Mouse (Mus musculus): Measurements from ENCODE around the gene D930048N14Rik.
"Not testable (repeated sequence)": the region's sequence is repeated elsewhere in the genome, so short reads cannot be mapped to it uniquely, and the experiment has no call there.

D930048N14Rik gene

DNA sequence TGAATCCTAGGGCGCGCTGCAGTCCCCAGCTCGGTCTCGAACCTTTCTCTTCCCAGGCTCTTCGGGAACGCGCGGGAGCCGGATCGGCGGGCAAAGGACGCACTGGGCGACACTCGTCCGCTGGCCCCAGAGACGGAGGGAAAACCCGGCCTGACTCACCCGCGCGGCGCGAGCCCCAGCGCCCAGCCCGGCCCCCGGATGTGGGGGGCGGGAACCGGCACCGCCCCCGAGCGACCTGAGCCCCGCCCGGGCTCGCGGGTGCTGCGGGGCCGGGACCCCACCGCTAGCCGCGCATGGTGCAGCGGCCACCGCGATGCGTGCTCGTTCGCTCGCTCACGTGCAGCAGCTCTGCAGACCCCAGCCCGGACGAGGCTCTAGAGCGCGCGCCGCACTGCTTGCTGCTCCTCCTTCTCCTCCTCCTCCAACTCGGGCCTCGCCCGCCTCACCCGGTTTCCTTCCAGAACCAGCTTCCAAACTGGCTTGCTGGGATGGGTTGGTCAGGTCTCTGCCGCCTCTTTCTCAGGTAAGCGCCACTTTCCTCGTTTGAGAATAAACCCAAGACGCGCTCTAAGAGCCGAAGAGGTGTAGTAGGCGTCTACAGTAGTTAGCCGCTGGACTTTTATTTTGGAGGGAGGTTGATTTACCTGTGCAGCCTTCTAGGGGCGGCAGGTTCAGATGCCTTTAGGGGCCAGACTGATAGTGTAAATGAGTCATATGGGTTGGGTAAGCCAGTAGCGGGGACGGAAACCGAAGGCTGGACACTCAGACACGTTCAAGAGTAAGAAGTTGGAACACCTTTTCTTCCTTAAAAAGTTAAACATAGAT lies at the start of gene D930048N14Rik, which contains the start of gene N4bp3:
TSS of gene D930048N14Rik (plus strand) at position 264 of the 825 bp plus-strand sequence.
TSS of gene N4bp3 (minus strand) at position 152 of the 825 bp plus-strand sequence.
- DNase-seq: no peak

DNA sequence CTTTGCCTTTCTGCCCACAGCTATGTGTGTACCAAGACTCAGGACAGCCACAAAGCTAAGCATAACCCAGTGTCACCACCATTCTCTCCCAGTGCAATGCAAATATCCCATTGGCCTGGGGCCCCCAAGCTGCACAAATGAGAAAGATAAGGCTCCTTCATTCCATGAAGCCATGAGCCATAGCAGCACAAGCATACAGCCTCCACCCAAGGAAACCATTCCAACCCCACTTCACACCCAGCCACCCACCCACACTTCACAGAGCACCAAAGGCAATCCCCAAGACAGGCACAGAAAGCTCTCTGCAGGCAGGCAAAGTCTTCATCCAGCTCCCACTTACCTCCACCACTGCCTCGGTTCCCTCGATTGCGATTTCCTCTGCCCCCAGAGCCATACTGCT lies 48.5 kb upstream of the D930048N14Rik start:
- DNase-seq: no peak

DNA sequence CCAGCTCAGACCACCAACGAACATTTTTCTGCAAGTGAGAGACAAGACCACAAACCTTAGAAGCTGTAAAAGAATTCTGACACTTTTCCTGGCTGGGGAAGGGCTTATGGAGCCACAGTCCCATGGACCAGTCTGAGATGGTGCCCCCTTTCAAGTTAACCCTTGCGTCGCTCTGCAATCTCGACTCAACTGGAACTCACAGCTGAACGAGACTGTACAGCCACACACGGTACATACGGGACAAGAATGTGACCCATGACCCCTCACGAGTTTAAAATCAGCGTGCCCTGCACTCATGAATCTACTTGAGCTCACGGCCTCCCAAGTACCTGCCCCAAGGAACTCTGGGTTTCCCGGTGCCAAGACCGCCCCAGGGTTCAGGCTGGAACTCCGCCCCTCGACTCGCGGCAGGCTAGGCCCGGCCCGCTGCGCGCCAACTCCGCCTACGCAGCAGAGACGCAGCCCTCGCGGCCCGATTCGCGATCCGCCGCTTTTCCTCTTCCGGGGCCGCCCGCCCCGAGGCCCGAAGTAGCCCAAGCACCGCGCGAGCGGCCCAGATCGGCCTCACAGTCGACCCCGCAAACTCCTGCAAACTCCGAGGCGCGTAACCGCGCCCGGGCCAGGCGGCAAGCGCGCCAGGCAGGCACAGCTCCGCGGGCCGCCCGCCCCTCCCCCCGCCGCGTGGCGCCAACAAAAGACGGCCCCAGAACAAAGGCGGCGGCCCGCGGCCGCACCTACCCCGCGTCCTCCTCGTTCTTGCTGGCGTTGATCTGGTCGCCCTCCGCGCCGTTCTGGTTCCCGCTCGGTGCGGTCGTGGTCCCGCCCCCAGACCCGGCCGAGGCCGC lies 44.9 kb upstream of the D930048N14Rik start:
- peak; percentile 71 for DNase-seq

DNA sequence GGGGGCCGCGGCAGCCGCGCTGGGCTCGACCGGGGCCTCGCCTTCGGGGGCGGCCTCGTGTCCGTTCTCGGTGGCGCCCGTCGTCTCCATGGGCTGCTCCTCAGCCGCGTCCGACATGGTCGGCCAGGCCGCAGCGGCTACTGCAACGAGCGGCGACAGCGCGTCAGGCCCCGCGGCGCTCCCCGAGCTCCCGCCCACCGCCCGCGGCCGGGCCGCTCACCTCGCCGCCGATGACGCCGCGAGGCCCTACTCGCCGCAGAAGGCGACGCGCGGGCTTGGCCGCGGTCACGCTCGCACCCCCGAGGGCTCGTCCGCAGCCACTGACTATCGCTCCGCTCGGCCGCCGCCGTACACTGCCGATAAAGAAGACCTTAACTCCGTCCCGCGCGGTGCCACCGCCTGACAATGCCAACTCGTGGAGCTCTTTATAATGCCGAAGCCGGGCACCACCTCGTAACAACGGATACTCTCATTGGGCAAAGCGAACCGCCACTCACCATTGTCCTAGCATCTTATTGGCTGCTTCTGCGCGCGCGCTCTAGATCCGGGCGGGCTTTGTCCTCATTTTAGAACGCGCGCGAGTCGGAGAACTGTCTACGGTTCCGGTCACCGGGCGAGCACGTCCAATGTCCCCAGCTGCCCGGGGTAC lies 44.2 kb upstream of the D930048N14Rik start, which contains the start of gene Hnrnpab:
TSS of gene Hnrnpab (minus strand) at position 401 of the 649 bp plus-strand sequence.
- peak; percentile 97 for DNase-seq

DNA sequence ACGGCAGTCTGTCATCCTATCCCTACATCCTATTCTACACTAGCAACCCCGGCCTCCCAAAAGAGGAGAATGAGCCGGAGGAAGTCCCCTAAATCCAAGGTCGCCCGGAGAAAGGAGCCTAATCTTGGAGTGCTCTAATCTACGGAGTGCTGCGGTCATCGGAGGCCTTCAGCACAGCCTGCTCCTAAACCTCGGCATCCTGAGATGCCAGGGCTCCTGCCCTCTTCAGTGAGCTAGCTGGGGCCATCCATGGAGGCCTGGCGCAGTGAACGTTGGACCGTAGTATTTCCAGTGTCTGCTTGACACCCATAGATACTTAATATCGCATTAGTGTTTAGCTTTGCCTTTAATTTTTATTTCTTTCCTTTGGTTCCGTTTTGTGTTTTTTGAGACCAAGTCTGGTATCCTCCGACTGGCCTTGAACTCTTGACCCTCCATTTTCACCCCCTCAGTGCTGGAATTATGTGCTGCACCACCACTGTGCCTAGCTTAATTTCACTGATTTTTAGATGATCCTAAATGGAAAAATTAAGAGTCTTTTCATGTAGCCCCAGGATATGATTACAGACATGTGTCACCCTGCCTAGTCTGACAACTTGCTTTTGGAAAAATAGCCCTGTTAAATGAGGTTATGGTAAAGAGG lies 43.5 kb upstream of the D930048N14Rik start:
- no peak for DNase-seq

DNA sequence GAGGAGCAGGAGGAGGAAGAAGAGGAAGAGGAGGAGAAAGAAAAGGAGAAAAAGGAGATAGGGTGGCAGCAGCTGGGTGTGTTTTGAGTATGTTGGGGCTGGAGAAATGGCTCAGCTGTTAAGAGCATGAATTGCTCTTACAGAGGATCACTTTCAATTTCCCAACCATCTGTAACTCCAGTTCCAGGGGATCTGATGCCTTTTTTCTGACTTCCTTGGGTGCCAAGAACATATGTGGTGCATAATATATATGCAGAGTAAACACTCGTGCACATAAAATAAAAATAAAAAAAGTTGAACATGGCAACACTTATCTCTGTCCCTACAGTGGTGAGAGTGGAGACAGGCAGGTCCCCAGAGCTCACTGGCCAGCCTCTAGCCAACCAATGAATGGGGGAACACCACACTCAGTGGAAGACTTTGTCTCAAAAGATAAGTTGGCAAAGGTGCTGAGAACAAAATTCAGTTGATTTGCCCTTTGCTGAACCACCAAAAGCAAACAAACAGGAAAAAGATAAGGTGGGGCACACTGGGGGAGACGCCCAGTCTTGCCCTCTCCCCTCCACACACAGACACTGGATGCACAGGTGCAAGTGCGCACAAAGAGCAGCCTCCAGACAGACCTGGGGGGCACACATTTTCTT lies 41.4 kb upstream of the D930048N14Rik start:
- no peak for DNase-seq

DNA sequence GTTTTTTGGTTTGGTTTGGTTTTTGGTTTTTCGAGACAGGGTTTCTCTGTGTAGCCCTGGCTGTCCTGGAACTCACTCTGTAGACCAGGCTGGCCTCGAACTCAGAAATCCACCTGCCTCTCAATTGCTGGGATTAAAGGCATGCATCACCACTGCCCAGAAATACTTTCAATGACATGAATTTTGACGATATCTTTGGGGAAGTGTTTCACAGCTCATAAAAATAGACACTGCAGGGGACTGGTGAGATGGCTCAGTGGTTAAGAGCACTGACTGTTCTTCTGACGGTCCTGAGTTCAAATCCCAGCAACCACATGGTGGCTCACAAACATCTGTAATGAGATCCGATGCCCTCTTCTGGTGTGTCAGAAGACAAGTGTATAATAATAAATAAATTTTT lies 40.8 kb upstream of the D930048N14Rik start:
- not testable (repeated sequence) for DNase-seq

DNA sequence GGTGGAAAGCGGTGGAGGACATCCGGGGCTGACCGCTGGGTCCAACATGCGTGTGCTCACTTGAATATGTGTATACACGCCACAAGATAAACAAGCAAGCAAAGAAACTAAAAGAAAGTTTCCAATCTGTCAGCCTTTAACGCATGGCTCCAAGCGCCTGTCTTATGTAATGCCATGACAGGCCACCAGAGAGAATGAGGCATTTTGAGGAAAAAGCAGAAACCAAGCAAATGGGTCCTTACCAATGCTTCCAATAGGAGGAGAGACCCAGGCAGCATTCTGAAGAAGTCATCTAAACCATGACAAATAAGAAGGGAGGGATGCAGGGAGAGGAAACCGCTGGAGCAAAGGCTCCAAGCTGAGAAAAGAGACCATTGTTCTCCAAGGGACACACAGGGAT lies 36.5 kb upstream of the D930048N14Rik start:
- DNase-seq: no peak

DNA sequence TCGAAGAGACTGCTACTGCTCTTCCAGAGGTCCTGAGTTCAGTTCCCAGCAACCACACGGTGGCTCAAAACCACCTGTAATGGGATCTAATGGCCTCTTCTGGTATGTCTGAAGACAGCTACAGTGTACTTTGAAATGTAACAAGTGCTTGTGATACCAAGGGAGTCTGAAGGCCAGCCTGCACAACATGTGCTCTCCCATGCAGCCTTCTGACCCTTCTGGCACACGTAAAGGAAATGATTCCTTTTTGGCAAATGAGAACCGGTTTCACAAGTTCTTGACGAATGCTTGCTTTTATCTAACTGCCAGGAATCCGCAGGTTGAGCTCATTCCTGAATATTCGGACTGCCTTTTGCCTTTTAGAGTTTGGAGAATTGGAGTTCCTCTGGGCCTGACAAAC lies 35.6 kb upstream of the D930048N14Rik start:
- DNase-seq: no peak

DNA sequence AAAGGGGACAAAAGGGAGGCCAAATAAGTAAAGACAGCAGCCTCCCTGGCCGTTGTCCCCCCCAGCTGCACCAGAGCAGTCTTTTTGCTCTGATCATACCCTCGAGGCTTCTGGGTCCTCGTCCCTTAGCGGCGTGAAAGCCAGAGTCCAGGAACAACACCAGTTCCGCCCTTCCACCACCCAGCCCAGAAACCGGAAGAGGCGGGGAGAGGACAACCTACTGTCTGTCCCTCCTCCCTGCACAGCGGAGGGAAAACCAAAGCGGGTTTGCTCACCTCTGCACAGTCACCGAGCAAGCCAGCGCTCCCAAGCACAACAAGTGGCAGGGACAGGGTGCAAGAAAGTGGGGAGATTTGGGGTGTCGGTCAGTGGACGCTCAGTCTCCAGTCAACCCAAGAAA lies 35.2 kb upstream of the D930048N14Rik start:
- DNase-seq: no peak

DNA sequence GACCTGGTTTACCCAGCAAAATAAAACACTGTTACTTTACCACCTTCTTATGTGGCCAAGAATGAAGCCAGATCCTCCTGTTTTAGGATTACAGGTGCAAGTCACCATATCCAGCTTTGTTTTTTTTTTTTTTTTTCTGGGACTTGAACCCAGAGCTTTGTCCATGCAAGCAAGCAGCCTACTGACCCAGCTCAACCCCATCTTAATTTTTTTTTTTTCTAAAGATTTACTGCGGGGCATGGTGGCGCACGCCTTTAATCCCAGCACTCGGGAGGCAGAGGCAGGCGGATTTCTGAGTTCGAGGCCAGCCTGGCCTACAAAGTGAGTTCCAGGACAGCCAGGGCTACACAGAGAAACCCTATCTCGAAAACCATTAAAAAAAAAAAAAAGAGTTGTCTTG lies 34.6 kb upstream of the D930048N14Rik start:
- not testable (repeated sequence) for DNase-seq

DNA sequence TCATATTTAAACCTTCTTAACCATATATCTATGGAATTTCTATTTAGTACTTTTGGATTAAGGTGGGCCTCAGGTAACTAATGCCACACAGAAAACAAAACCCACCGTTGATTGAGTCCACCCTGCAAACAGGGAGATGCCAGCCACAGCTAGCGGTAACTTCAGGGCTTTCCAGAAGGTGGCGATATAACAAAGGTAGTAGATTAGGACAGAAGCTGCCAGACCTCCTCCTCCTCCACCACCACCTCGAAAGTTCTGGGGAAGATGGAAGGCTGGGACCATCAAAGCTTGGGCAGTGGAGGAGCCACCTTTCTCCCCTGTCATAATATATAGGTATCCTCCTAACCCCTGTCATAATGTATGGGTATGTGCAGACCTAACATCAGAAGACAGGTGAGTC lies 33.1 kb upstream of the D930048N14Rik start:
- DNase-seq: peak; percentile 60

DNA sequence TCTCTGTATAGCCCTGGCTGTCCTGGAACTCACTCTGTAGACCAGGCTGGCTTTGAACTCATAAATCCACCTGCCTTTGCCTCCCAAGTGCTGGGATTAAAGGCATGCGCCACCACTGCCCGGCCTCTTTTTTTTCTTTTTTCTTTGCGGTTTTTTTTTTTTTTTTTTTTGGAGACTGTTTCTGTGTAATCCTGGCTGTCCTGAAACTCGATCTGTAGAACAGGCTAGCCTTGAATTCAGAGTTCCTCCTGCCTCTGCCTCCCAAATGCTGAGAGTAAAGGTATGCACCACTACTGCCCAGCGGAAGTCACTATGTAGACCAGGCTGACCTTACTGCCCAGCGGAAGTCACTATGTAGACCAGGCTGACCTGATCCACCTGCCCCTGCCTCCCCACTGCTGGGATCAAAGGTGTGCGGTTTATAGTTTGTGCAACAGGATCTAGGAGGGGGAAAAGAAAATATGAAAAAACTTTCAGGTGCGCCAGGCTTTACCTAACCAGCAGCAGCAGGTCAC lies 31.8 kb upstream of the D930048N14Rik start:
- DNase-seq: no peak

DNA sequence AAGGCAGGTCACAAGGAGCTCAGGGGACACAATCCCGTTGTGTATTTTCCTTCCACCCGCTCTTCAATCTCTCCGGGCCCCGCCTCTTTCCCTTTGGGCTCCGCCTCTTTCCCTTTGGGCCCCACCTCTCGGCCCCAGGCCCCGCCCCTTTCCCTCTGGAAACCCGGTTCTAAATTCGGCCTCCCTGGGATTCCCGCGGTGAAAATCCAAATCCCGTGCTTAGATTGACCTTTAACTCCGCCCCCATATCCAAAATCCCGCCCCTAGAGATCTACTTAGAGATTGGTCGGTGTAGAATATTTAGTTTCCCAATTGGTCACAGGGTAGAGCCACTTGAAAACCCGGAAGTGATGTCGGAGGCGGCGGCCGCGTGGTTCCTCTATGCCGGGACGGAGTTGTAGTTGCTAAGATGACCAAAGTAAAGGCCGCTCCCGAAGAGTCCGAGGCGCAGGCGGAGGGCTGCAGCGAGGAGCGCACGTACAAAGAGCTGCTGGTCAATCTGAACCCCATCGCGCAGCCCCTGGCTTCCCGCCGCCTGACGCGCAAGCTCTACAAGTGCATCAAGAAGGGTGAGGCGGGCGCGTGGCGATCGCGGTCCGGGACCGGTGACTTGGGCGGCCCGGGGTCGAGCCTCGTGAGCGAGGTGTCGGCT lies 31.2 kb upstream of the D930048N14Rik start, which contains the start of gene Nhp2:
TSS of gene Nhp2 (plus strand) at position 327 of the 652 bp plus-strand sequence.
- DNase-seq: peak; percentile 94

DNA sequence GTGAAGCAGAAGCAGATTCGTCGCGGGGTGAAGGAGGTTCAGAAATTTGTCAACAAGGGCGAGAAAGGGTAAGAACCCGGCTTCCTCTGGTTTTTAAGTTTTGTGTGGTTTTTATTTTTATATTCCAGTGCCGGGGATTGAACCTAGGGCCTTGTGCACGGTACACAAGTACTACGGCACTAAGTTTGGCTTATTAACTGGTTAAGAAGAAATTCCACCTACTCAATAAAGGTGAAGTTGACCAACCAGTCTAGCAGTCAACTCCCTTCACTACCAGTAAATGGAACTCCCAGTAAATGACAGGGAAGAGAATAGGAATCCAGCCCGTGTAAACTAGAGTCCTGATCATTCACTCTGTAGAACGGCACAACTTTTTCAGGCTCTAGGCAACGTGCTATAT lies 30.7 kb upstream of the D930048N14Rik start:
- no peak for DNase-seq

DNA sequence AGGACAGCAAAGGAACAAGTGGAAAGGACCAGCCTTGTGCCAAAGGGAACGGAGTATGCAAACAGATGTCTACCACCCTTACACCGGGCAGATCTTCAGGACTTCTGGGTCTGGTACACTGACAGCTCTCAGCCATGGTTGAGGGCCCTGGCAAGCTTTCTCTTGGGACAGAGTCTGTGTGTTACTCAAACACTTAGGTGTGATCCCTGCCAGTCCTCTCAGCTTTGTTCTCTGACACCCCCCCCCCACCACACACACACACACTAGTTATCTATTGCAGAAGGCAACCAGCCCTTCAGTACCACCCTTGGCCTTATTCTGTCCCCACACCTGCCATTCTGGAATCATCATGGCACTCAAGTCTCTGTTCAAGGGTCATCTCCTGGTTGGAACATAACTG lies 29.0 kb upstream of the D930048N14Rik start:
- no peak for DNase-seq

DNA sequence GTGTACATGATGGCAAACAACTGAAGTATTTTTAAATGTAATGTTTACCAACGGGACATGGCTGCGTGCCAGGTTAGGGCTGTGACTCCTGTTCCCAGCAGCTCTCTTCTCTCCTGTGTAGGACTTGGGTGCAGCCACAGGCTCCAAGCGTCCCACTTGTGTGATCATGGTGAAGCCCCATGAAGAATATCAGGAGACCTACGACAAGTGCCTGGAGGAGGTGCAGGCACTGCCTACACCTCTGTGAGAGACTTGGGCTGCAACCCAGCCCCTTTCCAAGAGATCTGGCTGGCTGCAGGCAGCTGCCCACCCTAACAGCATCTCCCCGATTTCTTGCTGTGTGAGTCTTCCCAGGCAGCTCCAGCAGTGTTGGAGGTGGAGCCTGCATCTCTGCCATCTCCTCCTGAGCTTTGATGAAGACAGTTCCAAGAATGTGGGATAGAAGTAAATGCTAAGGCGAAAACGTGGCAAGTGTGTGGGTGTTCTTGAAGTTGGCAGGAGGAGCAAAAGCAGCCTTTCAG lies 27.7 kb upstream of the D930048N14Rik start:
- DNase-seq: no peak

DNA sequence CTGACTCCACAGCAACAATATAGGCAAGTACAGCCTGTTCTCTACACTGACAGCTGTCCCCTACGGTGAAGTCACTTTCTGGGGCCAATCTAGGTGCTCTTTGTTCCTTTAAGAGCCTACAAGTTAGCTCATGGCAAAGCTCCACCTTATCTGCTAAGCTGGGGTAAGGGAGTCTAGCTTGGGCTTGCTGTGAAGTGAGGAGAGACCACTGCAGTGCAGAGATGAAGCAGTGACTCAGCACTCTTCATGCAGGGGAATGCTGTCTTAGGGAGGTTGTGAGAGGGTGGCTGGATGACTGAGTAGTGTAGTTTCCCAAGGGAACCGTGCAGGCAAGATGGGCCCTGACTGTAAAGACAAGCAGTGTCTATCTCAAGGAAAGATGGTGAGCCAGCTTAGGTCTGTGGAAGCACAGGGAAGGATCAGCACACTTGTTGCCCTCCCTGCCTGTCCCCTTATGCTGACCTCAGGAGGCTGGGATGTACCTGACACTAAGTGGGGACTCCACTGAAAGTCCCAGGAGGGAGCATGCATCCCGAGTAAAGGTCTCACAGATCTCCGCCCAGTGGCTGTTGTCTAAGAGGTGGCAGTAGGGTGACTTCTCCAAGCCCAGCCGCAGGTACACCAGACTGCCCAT lies 25.4 kb upstream of the D930048N14Rik start:
- DNase-seq: no peak

DNA sequence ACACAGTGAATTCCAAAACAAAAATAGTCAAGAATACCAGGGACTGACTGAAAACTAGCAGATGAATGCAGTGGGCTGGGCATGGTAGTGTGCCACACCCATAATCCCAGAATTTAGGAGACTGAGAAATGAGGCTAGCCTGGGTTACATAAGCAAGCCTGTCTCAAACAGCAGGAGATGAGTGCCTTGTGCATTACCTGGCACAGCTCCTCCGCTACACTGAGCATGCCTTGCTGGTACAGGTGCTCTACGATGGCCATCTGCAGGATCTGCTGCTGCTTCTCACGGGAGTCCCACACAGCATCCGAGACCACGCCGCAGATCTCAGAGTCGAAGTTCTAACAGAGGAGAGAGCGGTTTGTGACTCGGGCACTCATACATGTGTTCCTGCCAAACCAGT lies 23.3 kb upstream of the D930048N14Rik start:
- peak; percentile 41 for DNase-seq

DNA sequence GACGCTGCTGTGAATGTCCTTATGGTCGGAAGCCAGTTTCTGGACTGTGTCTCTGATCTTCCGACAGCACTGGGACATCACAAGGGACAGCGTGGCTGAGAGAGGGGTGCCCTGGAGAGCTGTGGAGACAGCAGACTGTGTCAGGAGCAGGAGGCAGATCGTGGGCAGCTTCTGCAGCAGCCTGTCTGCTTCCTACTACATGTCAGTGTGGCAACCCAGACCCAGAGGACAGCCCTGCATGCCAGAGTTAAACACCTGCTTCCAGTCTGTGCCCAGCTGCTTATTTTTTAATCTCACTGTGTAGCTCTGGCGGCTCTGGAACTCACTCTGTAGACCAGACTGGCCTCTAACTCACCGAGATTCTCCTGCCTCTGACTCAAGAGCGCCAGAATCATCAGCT lies 22.8 kb upstream of the D930048N14Rik start:
- no peak for DNase-seq

Data from cerebellum, adult 11 months (tissue).